ENCODE assay signal across 10 mouse cellular contexts in genomic region chr10:79946752-79947322, GRCm38 (mm10). TPM values are rescaled to one million over a fixed set of nuclear protein-coding genes. Genes with fewer than 3 reads are reported as not detected.
DNase-seq lines count a peak whose midpoint lies in the region; ATAC-seq lines count a peak whose summit lies in the region.
"Had no signal": no experiment of that assay in that cellular context is flagged by ENCODE, and none has a peak within 500 bp of the region (broad histone marks: within the 10 kb centered on the region; RNA-seq: fewer than 3 reads in every experiment).

No protein-coding gene starts in this region.

- peak overlapping the region; percentile 85 for H3K27ac ChIP-seq in forebrain, embryonic 10.5 days
- H3K27ac ChIP-seq in forebrain, embryonic 16.5 days (ENCODE audit: low read length), result no peak overlapping the region
- peak overlapping the region; percentile 90 for H3K27ac ChIP-seq in lung, embryonic 15.5 days
- H3K27ac ChIP-seq in intestine, embryonic 15.5 days, result peak overlapping the region; percentile 92

- no peak overlapping the region for H3K4me2 ChIP-seq in forebrain, embryonic 16.5 days (ENCODE audit: low read length)
- H3K4me2 ChIP-seq in lung, embryonic 15.5 days, result peak overlapping the region; percentile 27; the same call in 1 of the 2 replicates
- H3K4me2 ChIP-seq in intestine, embryonic 15.5 days (replicated peaks), result peak overlapping the region; percentile 49

- H3K4me3 ChIP-seq in forebrain, embryonic 10.5 days, result peak overlapping the region; percentile 34
- H3K4me3 ChIP-seq in forebrain, embryonic 16.5 days (replicated peaks; ENCODE audit: low read length), result no peak overlapping the region
- H3K4me3 ChIP-seq in lung, embryonic 15.5 days, result no peak overlapping the region
- peak overlapping the region; percentile 22 for H3K4me3 ChIP-seq in intestine, embryonic 15.5 days (replicated peaks)

- H3K4me1 ChIP-seq in forebrain, embryonic 10.5 days, result peaks cover 57% of the 10 kb centered on the region
- peaks cover 7% of the 10 kb centered on the region for H3K4me1 ChIP-seq in forebrain, embryonic 16.5 days (replicated peaks; ENCODE audit: control insufficient read depth, insufficient read depth, low read length)
- peaks cover 37% of the 10 kb centered on the region for H3K4me1 ChIP-seq in lung, embryonic 15.5 days
- peaks cover 36% of the 10 kb centered on the region for H3K4me1 ChIP-seq in intestine, embryonic 15.5 days (replicated peaks)

- WGBS in forebrain, embryonic 10.5 days, result 8% methylated on average over 7 of the region's 7 CpGs
- WGBS in forebrain, embryonic 16.5 days, result 19% methylated on average over 7 of the region's 7 CpGs
- WGBS in lung, embryonic 15.5 days, result 27% methylated on average over 7 of the region's 7 CpGs
- 8% methylated on average over 7 of the region's 7 CpGs for WGBS in intestine, embryonic 15.5 days

- H3K9ac ChIP-seq in forebrain, embryonic 16.5 days (replicated peaks; ENCODE audit: low read depth, low read length), result no peak overlapping the region
- no peak overlapping the region for H3K9ac ChIP-seq in lung, embryonic 15.5 days
- peak overlapping the region; percentile 31; the same call in 1 of the 2 replicates for H3K9ac ChIP-seq in intestine, embryonic 15.5 days

- peaks cover 62% of the 10 kb centered on the region for H3K36me3 ChIP-seq in forebrain, embryonic 10.5 days (replicated peaks)
- H3K36me3 ChIP-seq in forebrain, embryonic 16.5 days (ENCODE audit: control insufficient read depth, insufficient read depth), result 0 out of 2 replicates have a peak, but pooled peaks cover 2% of the 10 kb centered on the region
- H3K36me3 ChIP-seq in lung, embryonic 15.5 days, result peaks cover 34% of the 10 kb centered on the region
- H3K36me3 ChIP-seq in intestine, embryonic 15.5 days, result peaks cover 35% of the 10 kb centered on the region

- H3K27me3 ChIP-seq in forebrain, embryonic 10.5 days (ENCODE audit: poor library complexity, severe bottlenecking), result 0 out of 2 replicates have a peak, but pooled peaks cover 4% of the 10 kb centered on the region
- no peaks in the 10 kb centered on the region for H3K27me3 ChIP-seq in forebrain, embryonic 16.5 days (replicated peaks; ENCODE audit: control insufficient read depth, insufficient read depth, low read length)
- H3K27me3 ChIP-seq in lung, embryonic 15.5 days, result no peaks in the 10 kb centered on the region
- H3K27me3 ChIP-seq in intestine, embryonic 15.5 days (replicated peaks), result no peaks in the 10 kb centered on the region

- peak; percentile 52 for DNase-seq in forebrain, embryonic 10.5 days (ENCODE audit: extremely low spot score, low spot score)
- no peak for DNase-seq in lung, postnatal 36 days
- DNase-seq in right cerebral cortex, adult 2 months (ENCODE audit: low spot score in 2 of 2), result no peak
- DNase-seq in frontal cortex, postnatal 25 days (ENCODE audit: low spot score in 2 of 2), result no peak
- DNase-seq: cerebellum, adult 11-12 months; thymus, postnatal 4 days had no signal

- ATAC-seq in forebrain, embryonic 16.5 days, result no peak
- ATAC-seq in lung, embryonic 15.5 days (ENCODE audit: borderline replicate concordance, extremely low read depth, low FRiP score, low TSS enrichment), result no peak
- ATAC-seq in intestine, embryonic 15.5 days, result peak; percentile 56
- ATAC-seq in monocyte, adult 5-6 weeks (replicated peaks; ENCODE audit: insufficient number of reproducible peaks, low FRiP score, low TSS enrichment, poor library complexity, severe bottlenecking), result peak; percentile 80

- no peaks in the 10 kb centered on the region for H3K9me3 ChIP-seq in forebrain, embryonic 10.5 days
- H3K9me3 ChIP-seq in forebrain, embryonic 16.5 days (ENCODE audit: control insufficient read depth, low read length), result no peaks in the 10 kb centered on the region
- no peaks in the 10 kb centered on the region for H3K9me3 ChIP-seq in lung, embryonic 15.5 days
- no peaks in the 10 kb centered on the region for H3K9me3 ChIP-seq in intestine, embryonic 15.5 days

RNA-seq across cellular contexts. Expression of gene Wdr18, which starts 13.1 kb away (rescaled TPM):
- 165 and 167 TPM in 2 replicates for polyA plus RNA-seq in forebrain, embryonic 10.5 days (2016; fragmentation: Nextera tagmentation; extraction: Ambion mirVana)
- 81.8 and 97.7 TPM in 2 replicates for polyA plus RNA-seq in forebrain, embryonic 16.5 days (2015; fragmentation: Nextera tagmentation; extraction: Ambion mirVana)
- polyA plus RNA-seq in lung, embryonic 15.5 days (2015; fragmentation: Nextera tagmentation; extraction: Ambion mirVana), result 95.1 and 96.2 TPM in 2 replicates
- polyA plus RNA-seq in intestine, embryonic 15.5 days (2015; fragmentation: Nextera tagmentation; extraction: Ambion mirVana), result 90.3 and 94.8 TPM in 2 replicates
- 7.8 to 14.2 TPM (median 8.8 TPM) in 3 replicates for total RNA-seq in monocyte, adult 5-6 weeks (2017)

RNA-seq across cellular contexts. Expression of gene Arid3a, which starts 20.0 kb away (rescaled TPM):
- polyA plus RNA-seq in forebrain, embryonic 10.5 days (2016; fragmentation: Nextera tagmentation; extraction: Ambion mirVana), result 12.5 and 13.0 TPM in 2 replicates
- 2.4 and 3.5 TPM in 2 replicates for polyA plus RNA-seq in forebrain, embryonic 16.5 days (2015; fragmentation: Nextera tagmentation; extraction: Ambion mirVana)
- 4.8 and 6.0 TPM in 2 replicates for polyA plus RNA-seq in lung, embryonic 15.5 days (2015; fragmentation: Nextera tagmentation; extraction: Ambion mirVana)
- polyA plus RNA-seq in intestine, embryonic 15.5 days (2015; fragmentation: Nextera tagmentation; extraction: Ambion mirVana), result 18.7 and 19.0 TPM in 2 replicates
- total RNA-seq in monocyte, adult 5-6 weeks (2017), result 35.3 to 38.9 TPM (median 36.8 TPM) in 3 replicates

RNA-seq across cellular contexts. Expression of gene Grin3b, which starts 23.7 kb away (rescaled TPM):
- polyA plus RNA-seq in forebrain, embryonic 10.5 days (2016; fragmentation: Nextera tagmentation; extraction: Ambion mirVana), result 0.20 and 0.31 TPM in 2 replicates
- 0.29 and 0.60 TPM in 2 replicates for polyA plus RNA-seq in forebrain, embryonic 16.5 days (2015; fragmentation: Nextera tagmentation; extraction: Ambion mirVana)
- 0.34 and 0.45 TPM in 2 replicates for polyA plus RNA-seq in lung, embryonic 15.5 days (2015; fragmentation: Nextera tagmentation; extraction: Ambion mirVana)
- polyA plus RNA-seq in intestine, embryonic 15.5 days (2015; fragmentation: Nextera tagmentation; extraction: Ambion mirVana), result 0.11 TPM in 2 replicates
- not detected in 3 replicates for total RNA-seq in monocyte, adult 5-6 weeks (2017)

RNA-seq across cellular contexts. Expression of gene R3hdm4, which starts 25.8 kb away (rescaled TPM):
- polyA plus RNA-seq in forebrain, embryonic 10.5 days (2016; fragmentation: Nextera tagmentation; extraction: Ambion mirVana), result 112 and 116 TPM in 2 replicates
- 289 and 309 TPM in 2 replicates for polyA plus RNA-seq in forebrain, embryonic 16.5 days (2015; fragmentation: Nextera tagmentation; extraction: Ambion mirVana)
- 143 and 152 TPM in 2 replicates for polyA plus RNA-seq in lung, embryonic 15.5 days (2015; fragmentation: Nextera tagmentation; extraction: Ambion mirVana)
- 108 and 116 TPM in 2 replicates for polyA plus RNA-seq in intestine, embryonic 15.5 days (2015; fragmentation: Nextera tagmentation; extraction: Ambion mirVana)
- total RNA-seq in monocyte, adult 5-6 weeks (2017), result 23.4 to 53.8 TPM (median 35.4 TPM) in 3 replicates

RNA-seq across cellular contexts. Expression of gene Kiss1r, which starts 30.1 kb away (rescaled TPM):
- 0.28 and 0.48 TPM in 2 replicates for polyA plus RNA-seq in forebrain, embryonic 10.5 days (2016; fragmentation: Nextera tagmentation; extraction: Ambion mirVana)
- polyA plus RNA-seq in forebrain, embryonic 16.5 days (2015; fragmentation: Nextera tagmentation; extraction: Ambion mirVana), result 2.7 and 3.6 TPM in 2 replicates
- 0.59 and 0.87 TPM in 2 replicates for polyA plus RNA-seq in lung, embryonic 15.5 days (2015; fragmentation: Nextera tagmentation; extraction: Ambion mirVana)
- polyA plus RNA-seq in intestine, embryonic 15.5 days (2015; fragmentation: Nextera tagmentation; extraction: Ambion mirVana), result 0.52 and 1.1 TPM in 2 replicates
- total RNA-seq in monocyte, adult 5-6 weeks (2017), result 0.39 TPM in 1 of 3 replicates, not detected in the others

Comparison
In these comparisons a context has a peak if more than half of its experiments do, and no peak if none do; other contexts are left out.
1. H3K4me3 ChIP-seq: peak in forebrain, embryonic 10.5 days (single experiment) and intestine, embryonic 15.5 days (single experiment); none in forebrain, embryonic 16.5 days (single experiment) and lung, embryonic 15.5 days (single experiment).
2. ATAC-seq: peak in intestine, embryonic 15.5 days (single experiment) and monocyte, adult 5-6 weeks (single experiment); none in forebrain, embryonic 16.5 days (single experiment) and lung, embryonic 15.5 days (single experiment).